8 mouse cellular contexts compared by ENCODE assay signal in genomic region chr1:136345454-136346372, GRCm38 (mm10). TPM values are rescaled to one million over a fixed set of nuclear protein-coding genes. Genes with fewer than 3 reads are reported as not detected.
DNase-seq lines count a peak whose midpoint lies in the region; ATAC-seq and TF ChIP-seq lines count a peak whose summit lies in the region.

TSS of gene Camsap2 (minus strand) at chr1:136346104.

- peak within 1 kb of the TSS; percentile 83 for H3K9ac ChIP-seq in lung, postnatal 0 days (replicated peaks; ENCODE audit: low read depth)

- ATAC-seq in frontal cortex, adult (ENCODE audit: low TSS enrichment), result peak; percentile 89
- ATAC-seq in lung, postnatal 0 days, result peak; percentile 97

- under 1% methylated on average over 121 of the region's 121 CpGs for WGBS in hindbrain, embryonic 10.5 days
- under 1% methylated on average over 83 of the region's 121 CpGs for WGBS in lung, postnatal 0 days

- DNase-seq in Muller cell, postnatal 12 days (ENCODE audit: inconsistent ontology term), result peak; percentile 97
- DNase-seq in cerebellum, adult 9-10 months, result peak; percentile 95
- peak; percentile 94 for DNase-seq in hindbrain, embryonic 10.5 days (ENCODE audit: low spot score)
- peak; percentile 92 to 97 for DNase-seq in layer of hippocampus, postnatal 10 days (ENCODE audit: low spot score in 2 of 2)
- peak; percentile 95 for DNase-seq in lung, postnatal 0 days (ENCODE audit: low spot score)
- peak; percentile 92 for DNase-seq in ovary, postnatal 10 days (ENCODE audit: low spot score)
- DNase-seq in thymus, postnatal 0 days (ENCODE audit: low spot score), result peak; percentile 91

- peak; percentile 37 for TF ChIP-seq CTCF in lung, postnatal 0 days (IDR thresholded peaks at IDR 0.05)

- H3K9me3 ChIP-seq in hindbrain, embryonic 10.5 days, result no peaks in the 10 kb centered on the region
- H3K9me3 ChIP-seq in lung, postnatal 0 days (ENCODE audit: low read length), result no peaks in the 10 kb centered on the region

- H3K4me2 ChIP-seq in lung, postnatal 0 days (replicated peaks; ENCODE audit: low read depth, low read length), result peak within 1 kb of the TSS; percentile 90

- peaks cover 6% of the 10 kb centered on the region; the same call in 1 of the 2 replicates for H3K36me3 ChIP-seq in hindbrain, embryonic 10.5 days
- H3K36me3 ChIP-seq in lung, postnatal 0 days (ENCODE audit: insufficient read depth, low read length), result no peaks in the 10 kb centered on the region

- peaks cover 17% of the 10 kb centered on the region for H3K27me3 ChIP-seq in hindbrain, embryonic 10.5 days (ENCODE audit: insufficient read depth, poor library complexity, severe bottlenecking)
- H3K27me3 ChIP-seq in lung, postnatal 0 days (replicated peaks; ENCODE audit: insufficient read depth, low read length), result no peaks in the 10 kb centered on the region

- H3K27ac ChIP-seq in hindbrain, embryonic 10.5 days, result peak within 1 kb of the TSS; percentile 98
- H3K27ac ChIP-seq in lung, postnatal 0 days (ENCODE audit: low read length), result peak within 1 kb of the TSS; percentile 97

- H3K4me1 ChIP-seq in hindbrain, embryonic 10.5 days (replicated peaks), result peaks cover 47% of the 10 kb centered on the region
- H3K4me1 ChIP-seq in lung, postnatal 0 days (ENCODE audit: insufficient read depth, low read depth, low read length), result peaks cover 12% of the 10 kb centered on the region; the same call in 1 of the 2 replicates

- H3K4me3 ChIP-seq in hindbrain, embryonic 10.5 days, result peak within 1 kb of the TSS; percentile 94
- H3K4me3 ChIP-seq in lung, postnatal 0 days (ENCODE audit: low read depth, low read length), result peak within 1 kb of the TSS; percentile 97

- TF ChIP-seq EP300 in lung, postnatal 0 days (IDR thresholded peaks at IDR 0.05), result no peak

RNA-seq across cellular contexts. Expression of gene Camsap2, which starts in this region (rescaled TPM):
- 13.2 and 13.3 TPM in 2 replicates for polyA plus RNA-seq in hindbrain, embryonic 10.5 days (2016; fragmentation: Nextera tagmentation; extraction: Ambion mirVana)
- 100 to 1,000 TPM; 149 to 165 TPM for total RNA-seq in layer of hippocampus, postnatal 10 days (2021)
- 7.7 and 9.3 TPM in 2 replicates for polyA plus RNA-seq in lung, postnatal 0 days (2015; fragmentation: Nextera tagmentation; extraction: Ambion mirVana)
- polyA plus RNA-seq in thymus, postnatal 0 days (2015; fragmentation: Nextera tagmentation; extraction: Ambion mirVana), result 4.4 and 4.8 TPM in 2 replicates

Comparison
In these comparisons a context has a peak if more than half of its experiments do, and no peak if none do; other contexts are left out.
1. Peak in every context shown above with its lines: DNase-seq, ATAC-seq, H3K4me3 ChIP-seq and H3K27ac ChIP-seq.